Mouse (Mus musculus): ENCODE measurements around the gene Emcn. TPM values are rescaled to one million over a fixed set of nuclear protein-coding genes. Genes with fewer than 3 reads are reported as not detected.
A peak's percentile ranks its signal among the peaks of the same experiment; 100 is the strongest.

Gene Emcn
- polyA plus RNA-seq (2012; rRNA removed): 2.5 and 4.5 TPM in 2 replicates

- Histone ChIP-seq H3K4me1 (ENCODE audit: control insufficient read depth, insufficient read depth, insufficient read length, low read length) (no peaks in the 10 kb centered on the region), H3K27ac (ENCODE audit: insufficient read depth, low read depth, low read length) (peak within 1 kb of the TSS; percentile 9; the same call in 1 of the 2 replicates), H3K36me3 (ENCODE audit: control insufficient read depth, insufficient read depth, low read length) (no peaks in the 10 kb centered on the region), H3K4me3 (ENCODE audit: low read depth, low read length) (peak within 1 kb of the TSS; percentile 42), H3K27me3 (ENCODE audit: control insufficient read depth, insufficient read depth, low read length) (no peaks in the 10 kb centered on the region)
- 58% methylated on average over 8 of the region's 8 CpGs for WGBS
- TF ChIP-seq POLR2A (IDR thresholded peaks at IDR 0.05; ENCODE audit: low read depth, low read length) (no peak), CTCF (IDR thresholded peaks at IDR 0.05; ENCODE audit: extremely low read depth, insufficient read length, insufficient replicate concordance, low read depth, low read length) (no peak)
Measured at GRCm38 (mm10) chr3:137340938-137341337, at the start of gene Emcn. Emcn (plus strand) TSS chr3:137341067.

GRCm38 (mm10) chr3:137293174-137293591 lies 47.7 kb upstream of the Emcn start:
- H3K36me3 ChIP-seq (ENCODE audit: control insufficient read depth, insufficient read depth, low read length): no peaks in the 10 kb centered on the region
- H3K4me3 ChIP-seq (ENCODE audit: low read depth, low read length): no peak overlapping the region
- WGBS: 56% methylated on average over 6 of the region's 6 CpGs
- no peaks in the 10 kb centered on the region for H3K27me3 ChIP-seq (ENCODE audit: control insufficient read depth, insufficient read depth, low read length)
- TF ChIP-seq POLR2A (IDR thresholded peaks at IDR 0.05; ENCODE audit: low read depth, low read length) (no peak), CTCF (IDR thresholded peaks at IDR 0.05; ENCODE audit: extremely low read depth, insufficient read length, insufficient replicate concordance, low read depth, low read length) (no peak)
- no peaks in the 10 kb centered on the region for H3K4me1 ChIP-seq (ENCODE audit: control insufficient read depth, insufficient read depth, insufficient read length, low read length)
- no peak overlapping the region for H3K27ac ChIP-seq (ENCODE audit: insufficient read depth, low read depth, low read length)

- no peaks in the 10 kb centered on the region for H3K27me3 ChIP-seq (ENCODE audit: control insufficient read depth, insufficient read depth, low read length)
- WGBS: 73% methylated on average over 2 of the region's 2 CpGs
Measured at GRCm38 (mm10) chr3:137298230-137298629, 42.6 kb upstream of the Emcn start.

GRCm38 (mm10) chr3:137300210-137300609 lies 40.7 kb upstream of the Emcn start:
- 78% methylated on average over 3 of the region's 3 CpGs for WGBS
- Histone ChIP-seq H3K27me3 (ENCODE audit: control insufficient read depth, insufficient read depth, low read length) (no peaks in the 10 kb centered on the region), H3K4me3 (ENCODE audit: low read depth, low read length) (no peak overlapping the region), H3K27ac (ENCODE audit: insufficient read depth, low read depth, low read length) (no peak overlapping the region), H3K4me1 (ENCODE audit: control insufficient read depth, insufficient read depth, insufficient read length, low read length) (no peaks in the 10 kb centered on the region), H3K36me3 (ENCODE audit: control insufficient read depth, insufficient read depth, low read length) (no peaks in the 10 kb centered on the region)
- TF ChIP-seq CTCF (IDR thresholded peaks at IDR 0.05; ENCODE audit: extremely low read depth, insufficient read length, insufficient replicate concordance, low read depth, low read length): no peak
- no peak for TF ChIP-seq POLR2A (IDR thresholded peaks at IDR 0.05; ENCODE audit: low read depth, low read length)

More at GRCm38 (mm10) chr3:137298230-137298629, 42.6 kb upstream of the Emcn start:
- Histone ChIP-seq H3K4me1 (ENCODE audit: control insufficient read depth, insufficient read depth, insufficient read length, low read length) (no peaks in the 10 kb centered on the region), H3K27ac (ENCODE audit: insufficient read depth, low read depth, low read length) (no peak overlapping the region), H3K4me3 (ENCODE audit: low read depth, low read length) (no peak overlapping the region), H3K36me3 (ENCODE audit: control insufficient read depth, insufficient read depth, low read length) (no peaks in the 10 kb centered on the region)
- TF ChIP-seq CTCF (IDR thresholded peaks at IDR 0.05; ENCODE audit: extremely low read depth, insufficient read length, insufficient replicate concordance, low read depth, low read length): no peak
- no peak for TF ChIP-seq POLR2A (IDR thresholded peaks at IDR 0.05; ENCODE audit: low read depth, low read length)

- no peaks in the 10 kb centered on the region for H3K4me1 ChIP-seq (ENCODE audit: control insufficient read depth, insufficient read depth, insufficient read length, low read length)
- no peaks in the 10 kb centered on the region for H3K36me3 ChIP-seq (ENCODE audit: control insufficient read depth, insufficient read depth, low read length)
- TF ChIP-seq POLR2A (IDR thresholded peaks at IDR 0.05; ENCODE audit: low read depth, low read length) (no peak), CTCF (IDR thresholded peaks at IDR 0.05; ENCODE audit: extremely low read depth, insufficient read length, insufficient replicate concordance, low read depth, low read length) (no peak)
- no peak overlapping the region for H3K27ac ChIP-seq (ENCODE audit: insufficient read depth, low read depth, low read length)
- H3K27me3 ChIP-seq (ENCODE audit: control insufficient read depth, insufficient read depth, low read length): no peaks in the 10 kb centered on the region
- no peak overlapping the region for H3K4me3 ChIP-seq (ENCODE audit: low read depth, low read length)
Measured at GRCm38 (mm10) chr3:137301195-137301594, 39.7 kb upstream of the Emcn start.

DNA sequence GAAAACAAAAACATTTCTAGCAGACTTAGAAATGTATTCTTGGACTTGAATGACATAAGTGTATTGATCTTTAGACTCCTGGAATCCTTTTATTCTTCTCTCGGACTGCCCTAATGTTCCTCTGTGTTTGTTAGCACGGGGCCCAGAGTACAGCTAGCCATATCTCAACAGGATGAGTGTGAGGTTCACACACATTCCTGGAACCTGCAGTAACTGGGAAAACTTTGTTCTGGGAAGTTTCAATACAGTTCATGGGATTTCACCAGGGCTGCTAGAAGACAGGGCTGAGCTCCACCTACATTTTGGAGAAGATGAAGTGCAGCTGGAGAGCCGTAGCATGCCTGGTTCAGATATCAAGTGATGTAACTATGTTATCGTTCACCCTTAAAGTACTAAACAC lies 38.1 kb upstream of the Emcn start:
- WGBS: 58% methylated on average over 4 of the region's 4 CpGs
- H3K4me1 ChIP-seq (ENCODE audit: control insufficient read depth, insufficient read depth, insufficient read length, low read length): no peaks in the 10 kb centered on the region
- no peaks in the 10 kb centered on the region for H3K36me3 ChIP-seq (ENCODE audit: control insufficient read depth, insufficient read depth, low read length)
- H3K27ac ChIP-seq (ENCODE audit: insufficient read depth, low read depth, low read length): no peak overlapping the region
- H3K27me3 ChIP-seq (ENCODE audit: control insufficient read depth, insufficient read depth, low read length): no peaks in the 10 kb centered on the region
- no peak overlapping the region for H3K4me3 ChIP-seq (ENCODE audit: low read depth, low read length)
- TF ChIP-seq POLR2A (IDR thresholded peaks at IDR 0.05; ENCODE audit: low read depth, low read length) (no peak), CTCF (IDR thresholded peaks at IDR 0.05; ENCODE audit: extremely low read depth, insufficient read length, insufficient replicate concordance, low read depth, low read length) (no peak)

DNA sequence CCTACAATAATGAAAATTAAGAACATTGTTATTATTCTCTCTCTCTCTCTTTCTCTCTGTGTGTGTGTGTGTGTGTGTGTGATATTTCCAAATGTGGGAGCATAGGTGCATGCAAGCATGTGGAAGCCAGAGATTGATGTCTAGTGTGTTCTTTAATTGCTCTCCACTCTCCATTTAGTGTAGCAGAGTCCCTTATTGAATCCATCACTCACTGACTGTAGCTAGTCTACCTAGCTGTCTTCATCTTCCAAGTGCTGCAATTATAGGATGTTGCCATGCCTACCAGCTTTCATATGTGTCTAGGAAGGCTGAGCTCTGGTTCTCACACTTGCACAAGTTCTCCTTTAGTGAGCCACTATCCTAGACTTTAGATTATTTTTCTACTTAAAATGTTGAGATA lies 30.9 kb upstream of the Emcn start:
- no peak for TF ChIP-seq POLR2A (IDR thresholded peaks at IDR 0.05; ENCODE audit: low read depth, low read length)
- no peak for TF ChIP-seq CTCF (IDR thresholded peaks at IDR 0.05; ENCODE audit: extremely low read depth, insufficient read length, insufficient replicate concordance, low read depth, low read length)
- no peak overlapping the region for H3K27ac ChIP-seq (ENCODE audit: insufficient read depth, low read depth, low read length)
- no peaks in the 10 kb centered on the region for H3K36me3 ChIP-seq (ENCODE audit: control insufficient read depth, insufficient read depth, low read length)
- no peaks in the 10 kb centered on the region for H3K27me3 ChIP-seq (ENCODE audit: control insufficient read depth, insufficient read depth, low read length)
- no peaks in the 10 kb centered on the region for H3K4me1 ChIP-seq (ENCODE audit: control insufficient read depth, insufficient read depth, insufficient read length, low read length)
- H3K4me3 ChIP-seq (ENCODE audit: low read depth, low read length): no peak overlapping the region

Measured in small intestine, adult 2 months (tissue).